Mouse (Mus musculus) G1E-ER4 (cell line): ENCODE results near the gene Kcnk3. TPM values are rescaled to one million over a fixed set of nuclear protein-coding genes. Genes with fewer than 3 reads are reported as not detected.
A peak's percentile ranks its signal among the peaks of the same experiment; 100 is the strongest.

ENCODE experiments used
- GATA1 ChIP-seq: IDR thresholded peaks from one replicate; pipeline ENCODE4 v1.8.0; 2012; ENCODE audit warnings: low read length, inconsistent platforms
- polyA plus RNA-seq: library from polyadenylated mRNA; stranded (reverse); fragments of >175 nt; gene quantifications from 2 replicates; pipeline ENCODE4 v1.2.3, GENCODE M21; 2012

The Kcnk3 gene
- not detected in 2 replicates for polyA plus RNA-seq

- no peak for TF ChIP-seq GATA1
These were observed at the start of gene Kcnk3 for GRCm38 (mm10) chr5:30587681-30588300. TSS of gene Kcnk3 (plus strand) at chr5:30588170.

GRCm38 (mm10) chr5:30545698-30546097 lies 42.3 kb upstream of the Kcnk3 start, which contains the start of gene Cib4:
TSS of gene Cib4 (minus strand) at chr5:30545836.
- no peak for TF ChIP-seq GATA1

- no peak for TF ChIP-seq GATA1
These were observed 39.3 kb upstream of the Kcnk3 start for GRCm38 (mm10) chr5:30548681-30549080.

- no peak for TF ChIP-seq GATA1
These were observed 37.5 kb upstream of the Kcnk3 start for GRCm38 (mm10) chr5:30550334-30551021.

- no peak for TF ChIP-seq GATA1
These were observed 36.8 kb upstream of the Kcnk3 start for GRCm38 (mm10) chr5:30551022-30551638.

GRCm38 (mm10) chr5:30552006-30552405 lies 36.0 kb upstream of the Kcnk3 start:
- TF ChIP-seq GATA1 = no peak

- TF ChIP-seq GATA1 = no peak
These were observed 34.0 kb upstream of the Kcnk3 start for GRCm38 (mm10) chr5:30553936-30554335.

- no peak for TF ChIP-seq GATA1
These were observed 33.0 kb upstream of the Kcnk3 start for GRCm38 (mm10) chr5:30554981-30555380.

GRCm38 (mm10) chr5:30556284-30556683 lies 31.7 kb upstream of the Kcnk3 start:
- no peak for TF ChIP-seq GATA1

- TF ChIP-seq GATA1 = no peak
These were observed 28.5 kb upstream of the Kcnk3 start for GRCm38 (mm10) chr5:30559421-30559820.

- TF ChIP-seq GATA1 = no peak
These were observed 27.9 kb upstream of the Kcnk3 start for GRCm38 (mm10) chr5:30559986-30560493.

- TF ChIP-seq GATA1 = no peak
These were observed 19.5 kb upstream of the Kcnk3 start for GRCm38 (mm10) chr5:30568479-30568878.

- TF ChIP-seq GATA1 = no peak
These were observed 16.1 kb upstream of the Kcnk3 start for GRCm38 (mm10) chr5:30571820-30572219.

- TF ChIP-seq GATA1 = no peak
These were observed 13.6 kb upstream of the Kcnk3 start for GRCm38 (mm10) chr5:30574367-30574766.

- TF ChIP-seq GATA1 = peak; percentile 48
These were observed 11.7 kb upstream of the Kcnk3 start for GRCm38 (mm10) chr5:30576233-30576632.

GRCm38 (mm10) chr5:30577251-30577650 lies 10.7 kb upstream of the Kcnk3 start:
- no peak for TF ChIP-seq GATA1
